Mouse (Mus musculus) E14TG2a.4 (cell line): ENCODE data around the gene Fry.

ENCODE experiments used
- CTCF ChIP-seq: conservative IDR thresholded peaks from 2 replicates; pipeline ENCODE4 v1.5.1; 2014; ENCODE audit warnings: low read length
- NANOG ChIP-seq: IDR thresholded peaks from 2 replicates; pipeline ENCODE4 v1.6.1; 2014; ENCODE audit warnings: borderline replicate concordance, low read length, mixed read lengths
- POU5F1 ChIP-seq: IDR thresholded peaks from 2 replicates; pipeline ENCODE4 v1.6.1; 2014; ENCODE audit warnings: low read length, borderline replicate concordance

- no peak for TF ChIP-seq CTCF
- TF ChIP-seq NANOG = no peak
- TF ChIP-seq POU5F1 = no peak
Observed at GRCm38 (mm10) chr5:150270468-150270867, 152.0 kb downstream of the Fry start.
